Mouse (Mus musculus) Patski (cell line): ENCODE data around the gene Kidins220. TPM values are rescaled to one million over a fixed set of nuclear protein-coding genes. Genes with fewer than 3 reads are reported as not detected.
A peak's percentile ranks its signal among the peaks of the same experiment; 100 is the strongest.

ENCODE experiments used
- ATAC-seq: fragments of 100-300 bp; one replicate; pipeline ENCODE4 v1.8.0; 2021
- CTCF ChIA-PET: fragments of 350-600 bp; sonication (Branson Sonifier 250); formaldehyde crosslinking; loops from one replicate; lab custom pipeline; 2022; ENCODE audit warnings: inconsistent platforms; lab: Charles Lee
- POLR2A ChIA-PET: fragments of 350-600 bp; sonication (Branson Sonifier 250); formaldehyde crosslinking; loops from one replicate; lab custom pipeline; 2022; ENCODE audit warnings: antibody characterized with exemption, inconsistent platforms; lab: Charles Lee
- DNase-seq: peaks from one replicate; pipeline ENCODE4 v3.0.0-alpha.2; 2011; ENCODE audit warnings: low read depth, low spot score
- H3K27me3 ChIP-seq: fragments of 371-371 bp; one replicate; pipeline ENCODE4 v1.5.1; 2021
- CTCF ChIP-seq: fragments of 100-300 bp; IDR thresholded peaks from one replicate; pipeline ENCODE4 v1.5.1; 2021
- in situ Hi-C: fragments of 300-500 bp; cut with MboI; formaldehyde crosslinking; loops from 3 replicates; pipeline ENCODE4 v1.11.1; 2018; ENCODE audit warnings: low pct_unique_long_range_greater_than_20kb, mixed read lengths
- polyA plus RNA-seq: library from polyadenylated mRNA; unstranded; gene quantifications from one replicate; pipeline ENCODE4 v1.2.3, GENCODE M21; 2021

Gene Kidins220
- polyA plus RNA-seq, 1 experiment from 2014 or later, result 77.1 TPM

DNA sequence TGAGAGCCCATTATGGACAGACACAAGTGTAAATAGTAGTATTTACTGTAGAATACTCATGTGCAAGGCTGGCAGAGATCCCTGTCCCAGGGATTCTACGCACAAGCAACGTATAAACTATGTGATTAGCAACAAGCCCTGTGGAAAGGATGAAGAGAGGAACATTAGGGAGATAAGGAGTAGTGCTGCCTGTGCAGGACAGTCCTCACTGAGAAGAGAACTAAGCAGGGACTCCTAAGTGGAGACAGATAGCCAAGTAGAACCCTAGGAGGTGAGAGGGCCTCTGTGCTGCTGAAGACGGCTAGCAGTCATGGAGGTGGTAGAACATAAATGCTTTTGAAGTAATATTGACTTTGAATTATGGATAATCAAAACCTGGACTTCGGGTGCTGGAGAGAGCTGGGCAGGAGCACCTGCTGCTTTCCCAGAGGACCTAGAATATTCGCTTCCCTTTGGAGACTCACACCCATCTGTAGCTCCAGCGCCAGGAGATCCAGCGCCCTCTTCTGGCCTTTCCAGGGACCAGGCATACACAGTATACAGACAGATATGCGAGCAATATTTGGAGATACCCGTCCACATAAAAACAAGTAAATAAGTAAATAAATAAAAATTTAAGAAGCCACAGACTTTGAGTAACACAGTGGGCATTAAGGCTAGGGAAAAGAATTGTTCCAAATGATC, 50.3 kb downstream of the Kidins220 start:
- in situ Hi-C loops, result loop anchor here (5.0 to 10.0 kb wide), 2 partner anchors 67 to 1050 kb away; no protein-coding TSS in a partner anchor
- H3K27me3 ChIP-seq, result no peaks in the 10 kb centered on the region
- CTCF ChIA-PET, result no interaction called here
- TF ChIP-seq CTCF, result peak; percentile 47
- DNase-seq (no peak), ATAC-seq (no peak)
- POLR2A ChIA-PET, result no interaction called here

DNA sequence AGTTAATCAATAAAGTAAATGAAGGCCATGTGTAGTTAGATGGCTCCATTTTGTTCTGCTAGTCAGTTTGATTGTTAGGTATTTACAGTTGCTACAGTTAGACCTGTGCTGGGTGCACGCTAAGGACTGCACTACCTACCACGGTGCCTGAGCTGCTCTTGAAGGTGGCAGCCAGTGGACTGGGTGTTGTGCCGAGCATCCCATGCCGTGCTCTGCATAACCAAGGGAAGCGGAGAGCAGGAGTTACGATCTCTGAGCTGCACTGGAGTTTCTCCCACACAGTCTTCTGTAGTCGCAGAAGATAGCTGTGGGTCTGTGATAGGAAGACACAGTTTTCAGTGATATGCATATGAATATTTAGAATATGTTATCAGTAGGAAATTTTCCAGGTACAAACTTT, 51.6 kb downstream of the Kidins220 start:
- in situ Hi-C loops, result loop anchor here (5.0 to 10.0 kb wide), 2 partner anchors 66 to 1048 kb away; no protein-coding TSS in a partner anchor
- ChIA-PET CTCF (no interaction called here), POLR2A (interaction anchor here (0.6 kb wide), 1 partner anchor 72 kb away, joined by 7 read pairs; no protein-coding TSS in a partner anchor)
- ATAC-seq, result no peak
- DNase-seq, result no peak
- TF ChIP-seq CTCF, result no peak
- no peaks in the 10 kb centered on the region for H3K27me3 ChIP-seq

DNA sequence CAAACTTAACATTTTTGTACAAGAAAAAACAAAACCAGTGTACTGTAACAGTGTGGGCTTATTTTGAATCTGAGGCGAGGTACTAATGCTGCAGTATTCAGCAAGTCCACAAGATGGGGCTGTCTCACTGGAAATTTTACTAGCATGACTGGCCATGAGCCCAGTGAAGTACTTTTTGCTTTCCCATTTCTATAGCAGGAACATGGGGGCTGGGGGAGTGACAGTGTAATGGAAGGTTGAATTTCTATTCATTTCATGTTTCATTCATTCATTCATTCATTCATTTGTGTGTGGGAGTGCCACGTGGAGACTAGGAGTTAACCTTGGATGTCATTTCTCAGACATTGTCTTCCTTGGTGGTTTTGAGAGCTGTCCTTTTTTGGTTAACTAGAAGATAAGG, 52.7 kb downstream of the Kidins220 start:
- no peaks in the 10 kb centered on the region for H3K27me3 ChIP-seq
- ATAC-seq (no peak), DNase-seq (no peak)
- TF ChIP-seq CTCF, result peak; percentile 84
- CTCF ChIA-PET, result interaction anchor here (0.8 kb wide), 1 partner anchor 69 kb away, joined by 3 read pairs; the partner anchor contains the start of gene Id2
- in situ Hi-C loops, result loop anchor here (5.0 to 10.0 kb wide), 2 partner anchors 65 to 1047 kb away; no protein-coding TSS in a partner anchor
- POLR2A ChIA-PET, result no interaction called here

DNA sequence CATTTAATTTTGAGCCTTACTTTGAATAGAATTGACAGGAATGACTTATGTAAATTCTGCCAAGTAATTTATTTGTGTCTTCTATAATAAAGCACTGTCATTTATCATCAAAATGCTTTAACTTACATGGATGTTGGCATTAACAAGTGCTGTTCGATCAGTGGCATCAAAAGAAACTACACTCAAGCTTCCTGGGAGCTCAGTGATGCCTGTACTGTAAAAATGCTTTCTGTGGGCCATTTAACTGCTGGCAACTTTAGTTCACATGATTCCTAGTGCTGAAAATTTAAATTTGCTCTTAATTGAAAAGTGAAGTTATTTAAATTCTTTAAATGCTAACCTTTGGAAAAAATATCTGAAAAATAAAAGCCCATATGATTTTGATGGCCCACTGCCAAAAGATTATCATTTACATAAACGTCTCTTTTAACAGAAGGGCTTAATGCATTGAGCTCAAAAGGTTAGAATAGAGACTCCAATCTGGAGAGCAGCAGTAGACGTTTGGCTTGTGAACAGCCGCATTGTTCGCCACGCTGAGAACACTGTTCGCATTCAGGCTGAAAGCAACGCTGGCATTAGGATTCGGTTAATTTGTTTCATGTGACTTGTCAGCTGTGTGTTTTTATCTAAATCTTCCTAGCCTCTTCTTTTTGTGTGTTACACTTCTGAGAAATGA, 59.1 kb downstream of the Kidins220 start:
- TF ChIP-seq CTCF, result no peak
- in situ Hi-C loops, result loop anchor here (10.0 kb wide), 1 partner anchor 1261 kb away; no protein-coding TSS in a partner anchor
- ATAC-seq (no peak), DNase-seq (no peak)
- ChIA-PET CTCF (no interaction called here), POLR2A (no interaction called here)
- no peaks in the 10 kb centered on the region for H3K27me3 ChIP-seq

DNA sequence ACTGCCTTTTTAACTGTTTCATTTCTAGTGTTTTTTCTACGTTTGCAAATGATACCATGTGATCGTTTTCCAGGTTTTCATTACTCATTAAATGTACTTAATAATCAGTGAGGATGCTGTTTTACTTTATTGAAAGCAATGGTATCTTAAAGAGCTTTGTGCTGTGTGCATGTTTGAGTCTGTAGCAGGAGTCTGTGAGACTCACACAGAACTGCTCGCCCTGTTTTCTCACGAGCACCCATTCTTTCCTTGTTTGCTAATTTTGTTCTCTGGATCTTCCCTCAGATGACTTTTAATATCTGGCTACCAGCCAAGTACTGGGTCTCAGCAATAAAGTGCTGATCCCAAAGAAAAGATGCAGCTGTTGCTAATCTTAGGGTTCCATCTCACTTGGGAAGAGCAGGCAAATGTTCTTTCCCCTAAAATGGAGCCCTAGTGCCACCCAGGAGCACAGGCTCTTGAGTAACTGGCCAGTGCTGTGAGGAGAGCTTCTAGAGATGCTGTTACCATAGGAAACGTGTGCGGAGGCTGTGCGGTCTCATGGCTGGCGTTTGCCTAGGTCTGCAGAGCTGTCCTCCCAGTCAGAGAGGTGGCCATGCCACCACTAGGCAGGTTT, 59.7 kb downstream of the Kidins220 start:
- ATAC-seq, result no peak
- no peak for TF ChIP-seq CTCF
- DNase-seq, result no peak
- CTCF ChIA-PET, result no interaction called here
- in situ Hi-C loops, result loop anchor here (10.0 kb wide), 1 partner anchor 1260 kb away; no protein-coding TSS in a partner anchor
- POLR2A ChIA-PET, result no interaction called here
- no peaks in the 10 kb centered on the region for H3K27me3 ChIP-seq

DNA sequence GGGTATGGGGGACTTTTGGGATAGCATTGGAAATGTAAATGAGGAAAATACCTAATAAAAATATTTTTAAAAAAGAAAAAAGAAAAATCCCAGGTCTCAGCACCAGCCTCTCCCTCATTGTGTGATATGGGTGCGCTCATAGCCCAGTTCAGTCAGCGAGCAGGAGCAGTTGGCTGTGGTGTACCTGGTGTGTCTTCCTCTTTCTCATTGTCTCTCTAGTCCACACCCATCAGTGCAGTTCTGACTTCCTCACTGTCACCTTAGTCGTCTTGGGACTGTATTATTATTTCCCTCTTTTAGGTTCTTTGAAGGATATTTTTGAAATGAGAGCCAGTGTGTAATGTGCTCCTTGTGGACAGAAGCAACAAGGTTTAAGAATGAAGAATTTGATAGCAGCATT, 61.3 kb downstream of the Kidins220 start:
- ChIA-PET CTCF (no interaction called here), POLR2A (no interaction called here)
- DNase-seq (no peak), ATAC-seq (no peak)
- in situ Hi-C loops, result loop anchor here (10.0 kb wide), 1 partner anchor 1259 kb away; no protein-coding TSS in a partner anchor
- no peak for TF ChIP-seq CTCF
- H3K27me3 ChIP-seq, result no peaks in the 10 kb centered on the region

DNA sequence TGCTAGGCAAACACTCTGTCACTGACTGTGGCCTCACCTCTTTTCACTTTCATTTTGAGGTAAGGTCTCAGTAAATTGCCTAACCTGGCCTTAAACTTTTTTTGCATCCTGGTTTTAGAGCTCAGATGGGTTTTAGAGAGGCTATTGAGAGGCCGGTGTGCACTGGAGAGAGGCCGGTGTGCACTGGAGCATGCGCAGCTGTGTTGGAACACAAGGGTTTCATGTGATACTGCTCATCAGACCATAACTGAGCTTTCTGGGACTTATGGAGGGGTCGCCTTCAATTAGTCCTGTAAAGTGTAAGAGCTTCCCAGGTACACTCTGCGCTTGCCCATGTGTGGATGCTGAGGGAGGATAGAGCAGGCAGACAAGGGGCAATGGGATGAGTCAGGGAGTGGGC, 62.5 kb downstream of the Kidins220 start:
- H3K27me3 ChIP-seq, result no peaks in the 10 kb centered on the region
- ChIA-PET CTCF (interaction anchor here (1.2 to 2.0 kb wide), 2 partner anchors 21 to 23 kb away, joined by 3 to 5 read pairs; no protein-coding TSS in a partner anchor), POLR2A (no interaction called here)
- in situ Hi-C loops, result loop anchor here (10.0 kb wide), 1 partner anchor 1258 kb away; no protein-coding TSS in a partner anchor
- ATAC-seq, result no peak
- no peak for TF ChIP-seq CTCF
- DNase-seq, result peak; percentile 17

DNA sequence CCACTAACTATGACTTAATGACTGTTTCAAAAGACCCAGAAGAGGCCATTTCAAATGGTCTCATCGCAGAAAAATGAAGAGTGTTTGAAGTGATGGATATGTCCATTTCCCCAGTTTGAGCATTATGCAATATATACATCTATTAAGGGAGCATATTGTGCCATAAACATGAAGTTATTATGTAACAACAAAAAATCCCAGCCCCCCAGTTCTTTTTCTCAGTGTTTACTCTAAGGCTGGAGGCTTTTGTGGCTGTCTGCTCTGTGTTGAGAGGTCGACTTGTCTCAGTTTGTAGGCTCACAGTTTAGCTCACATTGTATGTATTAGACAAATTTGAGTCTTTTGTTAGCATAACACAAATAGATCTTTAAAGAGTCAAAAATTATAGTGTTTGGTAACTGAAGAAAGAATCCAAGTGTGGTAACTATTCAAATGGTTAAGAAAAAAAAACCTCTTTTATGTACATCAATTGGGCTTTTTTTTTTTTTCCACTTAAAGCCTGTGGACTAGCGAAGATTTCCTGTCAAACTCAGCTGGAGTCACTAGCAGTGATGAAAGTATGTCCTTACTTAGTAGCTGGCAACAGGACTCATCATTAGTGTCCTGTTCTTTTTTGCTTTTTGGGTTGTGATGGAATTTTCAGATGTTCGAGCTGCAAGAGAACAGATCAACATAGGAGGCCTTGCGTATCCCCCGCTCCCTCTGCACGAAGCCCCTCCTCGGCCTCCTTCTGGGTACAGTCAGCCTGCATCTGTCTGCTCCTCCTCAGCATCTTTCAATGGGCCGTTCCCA, 63.2 kb downstream of the Kidins220 start:
- in situ Hi-C loops, result loop anchor here (10.0 kb wide), 1 partner anchor 1257 kb away; no protein-coding TSS in a partner anchor
- TF ChIP-seq CTCF, result no peak
- no peaks in the 10 kb centered on the region for H3K27me3 ChIP-seq
- no peak for DNase-seq
- CTCF ChIA-PET, result interaction anchor here (1.2 to 2.0 kb wide), 2 partner anchors 21 to 22 kb away, joined by 3 to 5 read pairs; no protein-coding TSS in a partner anchor
- ATAC-seq, result no peak
- POLR2A ChIA-PET, result no interaction called here

DNA sequence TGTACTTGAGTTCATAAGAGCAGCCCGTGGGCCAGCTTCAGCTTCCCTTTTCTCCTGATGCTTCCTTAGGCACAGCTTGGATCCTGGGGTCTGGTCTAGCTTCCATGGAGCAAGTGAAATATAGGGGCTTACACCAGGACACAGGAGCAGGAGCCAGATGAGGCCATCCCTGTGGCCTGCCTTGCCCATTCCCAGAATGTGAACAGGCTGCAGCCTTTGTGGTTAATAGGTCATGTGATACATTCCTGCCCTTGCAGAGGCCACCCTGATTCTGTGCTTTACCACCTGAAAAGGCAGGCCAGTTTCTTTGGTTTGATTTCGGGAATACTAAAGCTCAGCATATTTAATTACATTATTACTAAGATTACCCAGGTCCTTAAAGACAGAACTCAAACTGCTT, 69.3 kb downstream of the Kidins220 start:
- no peak for ATAC-seq
- H3K27me3 ChIP-seq, result no peaks in the 10 kb centered on the region
- in situ Hi-C loops, result no loop called here
- TF ChIP-seq CTCF, result no peak
- POLR2A ChIA-PET, result interaction anchor here (0.8 to 1.0 kb wide), 2 partner anchors 16 to 1051 kb away, joined by 3 read pairs; no protein-coding TSS in a partner anchor
- DNase-seq, result no peak
- CTCF ChIA-PET, result interaction anchor here (1.1 kb wide), 1 partner anchor 16 kb away, joined by 3 read pairs; no protein-coding TSS in a partner anchor
